Mouse (Mus musculus) kidney, postnatal 4 days (tissue): Measurements from ENCODE around the gene Tpbg.
A peak's percentile ranks its signal among the peaks of the same experiment; 100 is the strongest.
"Not testable (repeated sequence)": the region's sequence is repeated elsewhere in the genome, so short reads cannot be mapped to it uniquely, and the experiment has no call there.

Source experiments
- DNase-seq, 2 experiments: peaks; one replicate each; pipeline ENCODE4 v3.0.0; 2021; ENCODE audit warnings: mixed read lengths in 2 of 2

Tpbg gene

GRCm38 (mm10) chr9:85842351-85843011 lies at the start of gene Tpbg:
Gene Tpbg (plus strand): TSS chr9:85842380.
- DNase-seq = peak; percentile 79 to 86

GRCm38 (mm10) chr9:85801986-85802385 lies 40.2 kb upstream of the Tpbg start:
- not testable (repeated sequence) for DNase-seq

GRCm38 (mm10) chr9:85802563-85802962 lies 39.6 kb upstream of the Tpbg start:
- no peak for DNase-seq

- DNase-seq = no peak
These were observed 35.8 kb upstream of the Tpbg start for GRCm38 (mm10) chr9:85806411-85806810.

- DNase-seq = no peak
These were observed 32.9 kb upstream of the Tpbg start for GRCm38 (mm10) chr9:85809246-85809645.

GRCm38 (mm10) chr9:85820829-85821228 lies 21.4 kb upstream of the Tpbg start:
- no peak for DNase-seq

GRCm38 (mm10) chr9:85835521-85836425 lies 6.4 kb upstream of the Tpbg start:
- DNase-seq = no peak

GRCm38 (mm10) chr9:85839626-85840025 lies 2.6 kb upstream of the Tpbg start:
- no peak for DNase-seq

- DNase-seq = peak; percentile 75 to 82
These were observed 289 bp upstream of the Tpbg start for GRCm38 (mm10) chr9:85841891-85842290.

- DNase-seq = peak; percentile 68 to 77
These were observed 1.1 kb downstream of the Tpbg start for GRCm38 (mm10) chr9:85843031-85843890.

GRCm38 (mm10) chr9:85843891-85844646 lies 1.9 kb downstream of the Tpbg start:
- DNase-seq = peak; percentile 34 to 59

- no peak for DNase-seq
These were observed 2.4 kb downstream of the Tpbg start for GRCm38 (mm10) chr9:85844647-85844983.

- DNase-seq = no peak
These were observed 4.0 kb downstream of the Tpbg start for GRCm38 (mm10) chr9:85846186-85846585.

- no peak for DNase-seq
These were observed 12.6 kb downstream of the Tpbg start for GRCm38 (mm10) chr9:85854780-85855179.

- peak in 1 of 2 experiments; percentile 4 for DNase-seq
These were observed 14.3 kb downstream of the Tpbg start for GRCm38 (mm10) chr9:85856511-85856910.

GRCm38 (mm10) chr9:85861065-85861464 lies 18.9 kb downstream of the Tpbg start:
- no peak for DNase-seq

- DNase-seq = peak in 1 of 2 experiments; percentile 6
These were observed 20.4 kb downstream of the Tpbg start for GRCm38 (mm10) chr9:85862562-85862961.

- no peak for DNase-seq
These were observed 30.7 kb downstream of the Tpbg start for GRCm38 (mm10) chr9:85872908-85873307.

GRCm38 (mm10) chr9:85893681-85894080 lies 51.5 kb downstream of the Tpbg start:
- no peak for DNase-seq
